Mouse (Mus musculus): ENCODE measurements at regions not wholly inside any gene's neighbourhood (a gene's known extent, or its start where the extent isn't known, plus 50 kb on each side); places are given as distances from the start of the nearest gene placed in this dataset.

DNA sequence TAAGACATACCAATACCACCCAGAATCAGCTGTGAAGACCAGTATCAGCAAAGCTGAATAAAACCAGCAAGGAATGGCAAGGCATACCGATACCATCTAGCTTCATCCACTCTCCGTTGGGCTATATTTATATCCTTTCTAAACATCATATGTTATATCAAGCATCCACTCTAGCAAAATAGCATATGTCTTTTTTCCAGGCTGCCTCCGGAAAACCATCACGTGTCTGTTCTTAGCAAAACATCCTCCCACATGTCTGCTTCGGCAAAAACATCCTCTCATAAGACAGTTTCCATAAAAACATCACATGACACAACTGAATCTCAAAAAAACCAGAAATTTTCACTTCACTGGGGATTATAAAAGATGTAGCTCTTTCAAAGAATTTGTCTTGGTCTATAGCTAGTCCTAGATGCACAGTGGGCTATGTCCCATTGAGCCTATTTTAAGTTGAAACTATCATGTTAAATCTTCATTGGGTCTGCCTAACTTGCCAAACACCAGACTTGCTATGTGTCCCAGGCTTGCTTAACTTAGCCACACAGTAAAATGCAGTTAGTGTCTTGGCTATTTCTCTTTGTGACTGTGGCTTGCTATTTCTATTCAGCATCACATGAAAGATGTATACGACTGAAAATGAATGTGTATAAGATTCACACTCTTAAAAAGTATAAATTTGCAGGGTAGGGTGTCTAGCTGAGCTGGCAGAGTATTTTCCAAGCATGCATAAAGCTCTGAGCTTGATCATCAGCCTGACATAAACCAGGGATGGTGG lies 278.2 kb downstream of the Kcnrg start:
- Histone ChIP-seq H3K4me3 (no peak overlapping the region), H3K4me1 (peaks cover 9% of the 10 kb centered on the region; the same call in 1 of the 2 replicates), H3K9me3 (no peaks in the 10 kb centered on the region), H3K9ac (no peak overlapping the region), H3K27me3 (no peaks in the 10 kb centered on the region), H3K4me2 (no peak overlapping the region), H3K27ac (no peak overlapping the region), H3K36me3 (no peaks in the 10 kb centered on the region)
- no peak for ATAC-seq (ENCODE audit: insufficient number of reproducible peaks, low FRiP score, low TSS enrichment, low read depth)
- WGBS, result 83% methylated on average over 6 of the region's 6 CpGs

GRCm38 (mm10) chr14:61889626-61890025 lies 282.4 kb downstream of the Kcnrg start:
- no peak overlapping the region for H3K4me2 ChIP-seq
- H3K4me1 ChIP-seq, result no peaks in the 10 kb centered on the region
- no peaks in the 10 kb centered on the region for H3K27me3 ChIP-seq
- H3K9me3 ChIP-seq, result no peaks in the 10 kb centered on the region
- no peak overlapping the region for H3K4me3 ChIP-seq
- H3K9ac ChIP-seq, result no peak overlapping the region
- no peak overlapping the region for H3K27ac ChIP-seq
- ATAC-seq (ENCODE audit: insufficient number of reproducible peaks, low FRiP score, low TSS enrichment, low read depth), result no peak
- 84% methylated on average over 8 of the region's 8 CpGs for WGBS
- H3K36me3 ChIP-seq, result no peaks in the 10 kb centered on the region

- Histone ChIP-seq H3K4me1 (no peaks in the 10 kb centered on the region), H3K27me3 (no peaks in the 10 kb centered on the region), H3K4me3 (no peak overlapping the region), H3K9me3 (no peaks in the 10 kb centered on the region), H3K27ac (no peak overlapping the region), H3K36me3 (no peaks in the 10 kb centered on the region), H3K9ac (no peak overlapping the region), H3K4me2 (no peak overlapping the region)
- no peak for ATAC-seq (ENCODE audit: insufficient number of reproducible peaks, low FRiP score, low TSS enrichment, low read depth)
- 72% methylated on average over 3 of the region's 3 CpGs for WGBS
Measured at GRCm38 (mm10) chr14:61893786-61894185, 286.5 kb downstream of the Kcnrg start.

- Histone ChIP-seq H3K4me1 (no peaks in the 10 kb centered on the region), H3K4me3 (no peak overlapping the region), H3K4me2 (no peak overlapping the region), H3K27ac (no peak overlapping the region), H3K9me3 (no peaks in the 10 kb centered on the region), H3K9ac (no peak overlapping the region), H3K36me3 (no peaks in the 10 kb centered on the region), H3K27me3 (no peaks in the 10 kb centered on the region)
- ATAC-seq (ENCODE audit: insufficient number of reproducible peaks, low FRiP score, low TSS enrichment, low read depth), result no peak
- 78% methylated on average over 5 of the region's 5 CpGs for WGBS
Measured at GRCm38 (mm10) chr14:61896879-61897278, 289.6 kb downstream of the Kcnrg start.

GRCm38 (mm10) chr14:61898664-61899063 lies 291.4 kb downstream of the Kcnrg start:
- Histone ChIP-seq H3K4me2 (no peak overlapping the region), H3K4me3 (no peak overlapping the region), H3K9ac (no peak overlapping the region), H3K27ac (no peak overlapping the region), H3K4me1 (no peaks in the 10 kb centered on the region), H3K36me3 (no peaks in the 10 kb centered on the region), H3K27me3 (no peaks in the 10 kb centered on the region), H3K9me3 (no peaks in the 10 kb centered on the region)
- WGBS, result 68% methylated on average over 10 of the region's 10 CpGs
- ATAC-seq (ENCODE audit: insufficient number of reproducible peaks, low FRiP score, low TSS enrichment, low read depth), result no peak

DNA sequence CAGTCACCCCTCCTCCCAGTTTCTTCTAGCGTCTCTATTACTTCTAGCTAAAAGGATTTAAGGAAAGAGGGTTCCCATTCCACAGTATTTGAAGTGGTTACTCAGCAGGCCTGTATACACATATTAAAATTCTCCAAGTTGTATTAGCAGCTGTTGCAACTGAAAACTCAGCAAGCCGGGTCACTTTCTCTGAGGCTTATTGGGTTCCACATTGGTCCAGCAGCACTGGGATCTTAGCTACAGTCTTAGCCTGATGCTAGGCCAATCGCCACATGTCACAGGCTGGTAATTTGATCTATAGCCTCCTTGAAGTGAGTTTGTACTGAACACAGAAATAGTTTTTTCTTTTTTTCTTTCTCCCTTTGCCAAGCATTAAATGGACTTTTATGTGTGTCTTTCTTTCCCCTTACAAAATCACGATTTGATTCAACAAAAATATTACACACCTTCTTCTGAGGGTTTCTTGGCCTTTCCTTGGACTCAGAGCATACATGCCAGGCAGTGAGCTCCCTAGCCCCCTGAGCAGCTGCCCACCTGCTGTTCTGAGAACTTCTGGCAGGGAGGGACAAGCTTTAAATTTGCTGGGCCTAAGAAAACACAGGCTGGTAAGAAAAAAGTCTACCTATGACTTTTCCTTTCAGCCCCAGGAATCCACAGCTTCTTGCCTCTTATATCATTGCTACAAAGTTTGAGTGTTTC lies 297.3 kb downstream of the Kcnrg start:
- H3K4me1 ChIP-seq, result peaks cover 14% of the 10 kb centered on the region; the same call in 1 of the 2 replicates
- peak overlapping the region; percentile 63 for H3K27ac ChIP-seq
- H3K27me3 ChIP-seq, result no peaks in the 10 kb centered on the region
- H3K4me3 ChIP-seq, result no peak overlapping the region
- peak; percentile 67 for ATAC-seq (ENCODE audit: insufficient number of reproducible peaks, low FRiP score, low TSS enrichment, low read depth)
- H3K9me3 ChIP-seq, result no peaks in the 10 kb centered on the region
- H3K36me3 ChIP-seq, result no peaks in the 10 kb centered on the region
- no peak overlapping the region for H3K9ac ChIP-seq
- H3K4me2 ChIP-seq, result no peak overlapping the region
- 26% methylated on average over 4 of the region's 4 CpGs for WGBS

- no peaks in the 10 kb centered on the region for H3K27me3 ChIP-seq
- H3K27ac ChIP-seq, result no peak overlapping the region
- H3K9me3 ChIP-seq, result no peaks in the 10 kb centered on the region
- no peak overlapping the region for H3K9ac ChIP-seq
- no peak for ATAC-seq (ENCODE audit: insufficient number of reproducible peaks, low FRiP score, low TSS enrichment, low read depth)
- no peaks in the 10 kb centered on the region for H3K4me1 ChIP-seq
- no peaks in the 10 kb centered on the region for H3K36me3 ChIP-seq
- H3K4me2 ChIP-seq, result no peak overlapping the region
- no peak overlapping the region for H3K4me3 ChIP-seq
Measured at GRCm38 (mm10) chr14:61918113-61918512, 310.9 kb downstream of the Kcnrg start.

DNA sequence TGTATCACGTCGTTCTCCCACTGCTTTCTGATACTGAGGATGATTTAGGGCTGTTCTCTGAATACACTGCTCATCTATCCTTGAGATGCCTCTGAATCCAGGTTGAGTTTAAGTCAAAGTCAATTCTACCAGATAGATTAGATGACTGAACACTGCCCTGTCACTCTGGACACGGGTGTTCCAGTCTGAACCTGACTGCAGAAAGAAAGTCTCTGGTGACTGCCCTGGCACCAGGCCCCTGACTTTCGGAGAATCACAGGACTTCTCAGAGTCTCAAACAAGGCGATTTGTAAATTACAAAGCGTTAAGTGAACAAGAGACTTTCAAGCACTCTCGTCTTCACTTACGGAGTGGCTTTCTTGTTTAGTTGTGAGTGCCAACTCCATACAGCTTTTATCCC lies 324.6 kb downstream of the Kcnrg start:
- 76% methylated on average over 8 of the region's 8 CpGs for WGBS
- no peak overlapping the region for H3K27ac ChIP-seq
- H3K27me3 ChIP-seq, result no peaks in the 10 kb centered on the region
- ATAC-seq (ENCODE audit: insufficient number of reproducible peaks, low FRiP score, low TSS enrichment, low read depth), result no peak
- H3K4me1 ChIP-seq, result no peaks in the 10 kb centered on the region
- H3K4me3 ChIP-seq, result no peak overlapping the region
- H3K36me3 ChIP-seq, result no peaks in the 10 kb centered on the region
- H3K9ac ChIP-seq, result no peak overlapping the region
- no peaks in the 10 kb centered on the region for H3K9me3 ChIP-seq
- no peak overlapping the region for H3K4me2 ChIP-seq

GRCm38 (mm10) chr14:61941682-61942081 lies 334.4 kb downstream of the Kcnrg start:
- Histone ChIP-seq H3K9ac (no peak overlapping the region), H3K27ac (no peak overlapping the region), H3K4me2 (no peak overlapping the region), H3K27me3 (no peaks in the 10 kb centered on the region), H3K4me1 (no peaks in the 10 kb centered on the region), H3K4me3 (no peak overlapping the region), H3K9me3 (no peaks in the 10 kb centered on the region), H3K36me3 (no peaks in the 10 kb centered on the region)
- WGBS, result 76% methylated on average over 7 of the region's 7 CpGs
- ATAC-seq (ENCODE audit: insufficient number of reproducible peaks, low FRiP score, low TSS enrichment, low read depth), result no peak

GRCm38 (mm10) chr14:61945659-61946058 lies 338.4 kb downstream of the Kcnrg start:
- no peaks in the 10 kb centered on the region for H3K9me3 ChIP-seq
- H3K4me2 ChIP-seq, result no peak overlapping the region
- peaks cover 15% of the 10 kb centered on the region for H3K4me1 ChIP-seq
- no peak overlapping the region for H3K4me3 ChIP-seq
- H3K27ac ChIP-seq, result no peak overlapping the region
- no peak for ATAC-seq (ENCODE audit: insufficient number of reproducible peaks, low FRiP score, low TSS enrichment, low read depth)
- no peaks in the 10 kb centered on the region for H3K36me3 ChIP-seq
- no peaks in the 10 kb centered on the region for H3K27me3 ChIP-seq
- no peak overlapping the region for H3K9ac ChIP-seq
- 42% methylated on average over 5 of the region's 5 CpGs for WGBS

- no peaks in the 10 kb centered on the region for H3K27me3 ChIP-seq
- H3K9me3 ChIP-seq, result no peaks in the 10 kb centered on the region
- peaks cover 18% of the 10 kb centered on the region for H3K4me1 ChIP-seq
- H3K36me3 ChIP-seq, result no peaks in the 10 kb centered on the region
- no peak for ATAC-seq (ENCODE audit: insufficient number of reproducible peaks, low FRiP score, low TSS enrichment, low read depth)
- peak overlapping the region; percentile 14; the same call in 1 of the 2 replicates for H3K27ac ChIP-seq
- WGBS, result 22% methylated on average over 6 of the region's 6 CpGs
- H3K4me2 ChIP-seq, result no peak overlapping the region
- H3K9ac ChIP-seq, result no peak overlapping the region
- no peak overlapping the region for H3K4me3 ChIP-seq
Measured at GRCm38 (mm10) chr14:61949446-61949845, 342.2 kb downstream of the Kcnrg start.

- peaks cover 18% of the 10 kb centered on the region for H3K4me1 ChIP-seq
- H3K9me3 ChIP-seq, result no peaks in the 10 kb centered on the region
- no peak for ATAC-seq (ENCODE audit: insufficient number of reproducible peaks, low FRiP score, low TSS enrichment, low read depth)
- 24% methylated on average over 3 of the region's 3 CpGs for WGBS
- no peaks in the 10 kb centered on the region for H3K27me3 ChIP-seq
- peak overlapping the region; percentile 14; the same call in 1 of the 2 replicates for H3K27ac ChIP-seq
- no peak overlapping the region for H3K9ac ChIP-seq
- no peak overlapping the region for H3K4me2 ChIP-seq
- H3K36me3 ChIP-seq, result no peaks in the 10 kb centered on the region
- no peak overlapping the region for H3K4me3 ChIP-seq
Measured at GRCm38 (mm10) chr14:61950004-61950403, 342.4 kb upstream of the Rnaseh2b start.

Measured in limb, embryonic 15.5 days (tissue).